Mouse (Mus musculus): ENCODE data around the gene Ube2s. TPM values are rescaled to one million over a fixed set of nuclear protein-coding genes. Genes with fewer than 3 reads are reported as not detected.
A peak's percentile ranks its signal among the peaks of the same experiment; 100 is the strongest.
"Not testable (repeated sequence)": the region's sequence is repeated elsewhere in the genome, so short reads cannot be mapped to it uniquely, and the experiment has no call there.

The Ube2s gene
- 167 and 232 TPM in 2 replicates for total RNA-seq (2015; ENCODE audit: low replicate concordance)
- 97.4 and 134 TPM in 2 replicates for total RNA-seq (2017; ENCODE audit: low replicate concordance)

DNA sequence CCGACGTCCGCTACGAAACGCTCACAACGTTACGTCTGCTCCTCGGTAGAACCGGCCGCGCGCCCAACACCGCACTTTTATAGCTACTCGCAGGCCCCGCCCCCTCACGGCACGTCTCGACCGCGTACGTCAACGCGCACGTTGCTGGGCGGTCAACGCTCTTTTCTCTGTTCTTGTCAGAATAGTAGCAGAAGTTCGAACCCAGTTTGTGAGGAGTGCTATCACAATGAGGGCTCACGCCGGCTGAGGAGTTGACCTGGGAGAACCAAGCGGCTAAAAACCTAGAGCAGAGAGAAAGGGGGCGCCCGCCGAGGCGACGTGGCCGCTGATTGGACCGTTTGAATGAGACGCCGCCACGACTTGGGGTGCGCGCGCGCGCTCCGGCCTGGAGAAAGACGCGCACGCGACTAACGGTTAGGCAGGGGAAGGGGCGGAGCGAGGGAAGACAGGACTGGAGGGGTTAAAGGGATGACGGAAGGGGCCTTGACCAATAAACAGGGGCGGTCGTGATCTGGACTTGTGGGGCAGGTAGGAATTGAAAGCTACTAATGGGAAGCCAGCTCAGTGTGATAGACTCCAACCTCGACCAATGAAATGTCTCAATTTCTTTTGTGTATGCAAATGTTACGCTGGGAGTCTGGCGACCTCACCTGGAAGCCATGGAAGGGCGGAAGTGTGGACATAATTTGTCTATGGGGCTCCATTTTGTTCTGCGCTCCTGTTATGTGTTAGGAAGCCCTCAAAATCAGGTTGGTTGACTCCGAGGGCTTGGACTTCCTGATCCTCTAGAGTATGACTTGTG lies at the start of gene Ube2s:
Ube2s (minus strand) TSS at position 288 of the 802 bp plus-strand sequence.
- peak; percentile 91 for ATAC-seq (replicated peaks; ENCODE audit: low FRiP score, poor library complexity, severe bottlenecking)

- ATAC-seq (replicated peaks; ENCODE audit: low FRiP score, poor library complexity, severe bottlenecking) = not testable (repeated sequence)
Observed at GRCm38 (mm10) chr7:4860926-4861325, 48.5 kb upstream of the Ube2s start.

GRCm38 (mm10) chr7:4859418-4859978 lies 47.1 kb upstream of the Ube2s start:
- no peak for ATAC-seq (replicated peaks; ENCODE audit: low FRiP score, poor library complexity, severe bottlenecking)

- no peak for ATAC-seq (replicated peaks; ENCODE audit: low FRiP score, poor library complexity, severe bottlenecking)
Observed at GRCm38 (mm10) chr7:4857321-4857720, 44.9 kb upstream of the Ube2s start.

DNA sequence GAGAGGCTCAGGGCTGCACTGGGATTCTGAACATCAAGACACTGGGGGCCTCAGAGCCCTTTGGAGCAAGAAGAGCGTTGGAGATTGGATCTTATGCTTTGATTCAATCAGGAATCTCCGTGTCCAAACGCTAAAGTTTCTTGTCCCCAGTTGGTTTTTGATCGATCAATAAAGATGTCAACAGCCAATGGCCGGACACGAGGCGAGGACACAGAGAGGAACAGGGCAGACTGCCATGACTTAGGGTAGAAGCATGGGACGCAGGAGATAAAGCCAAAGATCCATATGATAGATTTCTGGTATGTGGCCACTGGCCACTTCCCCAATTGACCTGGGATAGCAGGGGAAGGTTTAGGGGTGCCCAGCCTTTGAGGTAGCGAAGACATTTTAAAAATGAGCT lies 44.1 kb upstream of the Ube2s start:
- no peak for ATAC-seq (replicated peaks; ENCODE audit: low FRiP score, poor library complexity, severe bottlenecking)

GRCm38 (mm10) chr7:4853613-4854012 lies 41.2 kb upstream of the Ube2s start:
- no peak for ATAC-seq (replicated peaks; ENCODE audit: low FRiP score, poor library complexity, severe bottlenecking)

DNA sequence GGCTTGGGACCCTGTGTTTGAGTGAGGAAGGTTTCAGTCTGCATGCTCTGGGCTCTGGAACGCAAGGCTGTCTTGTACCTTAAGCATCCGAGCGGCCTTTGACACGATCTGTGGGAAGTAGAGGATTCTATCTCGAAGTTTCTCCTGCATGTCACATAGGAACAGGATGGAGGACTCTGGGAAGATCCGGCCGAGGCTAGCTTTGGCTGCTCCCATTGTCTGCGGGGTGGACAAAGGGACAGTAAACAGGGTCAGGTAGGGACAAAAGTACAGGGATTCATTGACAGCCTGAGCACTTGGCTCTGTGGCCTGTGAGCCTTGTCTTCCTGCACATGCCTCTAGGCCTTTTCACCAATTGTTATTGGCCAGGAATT lies 38.9 kb upstream of the Ube2s start:
- ATAC-seq (replicated peaks; ENCODE audit: low FRiP score, poor library complexity, severe bottlenecking) = no peak

GRCm38 (mm10) chr7:4850621-4851314 lies 38.4 kb upstream of the Ube2s start:
- ATAC-seq (replicated peaks; ENCODE audit: low FRiP score, poor library complexity, severe bottlenecking) = no peak

GRCm38 (mm10) chr7:4849372-4849771 lies 37.0 kb upstream of the Ube2s start:
- ATAC-seq (replicated peaks; ENCODE audit: low FRiP score, poor library complexity, severe bottlenecking) = no peak

GRCm38 (mm10) chr7:4844917-4845309 lies 32.5 kb upstream of the Ube2s start:
- no peak for ATAC-seq (replicated peaks; ENCODE audit: low FRiP score, poor library complexity, severe bottlenecking)

GRCm38 (mm10) chr7:4844245-4844916 lies 32.0 kb upstream of the Ube2s start, which contains the start of gene Shisa7:
TSS of gene Shisa7 (minus strand) at chr7:4844696.
- ATAC-seq (replicated peaks; ENCODE audit: low FRiP score, poor library complexity, severe bottlenecking) = no peak

DNA sequence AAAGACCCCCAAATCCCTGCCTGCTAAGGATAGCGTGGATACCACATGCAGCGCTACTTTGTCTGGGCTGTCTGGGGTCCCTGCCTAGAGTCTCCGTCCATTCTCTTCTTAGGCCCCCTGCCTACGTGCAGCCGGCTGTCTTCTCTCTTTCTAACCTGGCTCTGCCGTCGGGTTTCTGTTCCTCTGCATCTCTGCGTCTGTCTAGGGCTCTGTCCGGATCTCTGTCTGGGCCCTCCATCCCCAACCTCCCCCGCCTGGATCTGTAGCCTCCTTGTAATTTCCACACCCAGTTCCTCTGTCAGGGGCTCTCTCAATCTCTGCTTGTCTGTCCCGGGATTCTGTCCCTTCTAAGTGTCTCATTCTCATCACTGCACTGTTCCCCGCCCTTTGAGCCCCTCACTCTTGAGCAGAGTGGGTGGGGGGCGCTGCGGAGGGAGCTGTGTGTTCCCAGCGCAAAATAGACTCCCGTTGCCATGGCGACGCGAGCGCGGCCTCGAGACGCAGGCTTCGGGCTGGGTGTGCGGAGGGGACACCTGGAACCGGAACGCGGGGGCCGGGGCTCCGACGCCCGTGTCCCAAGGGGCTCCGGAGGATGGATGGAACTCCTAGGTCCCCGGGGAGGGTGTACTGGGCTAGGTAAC lies 31.3 kb upstream of the Ube2s start:
- ATAC-seq (replicated peaks; ENCODE audit: low FRiP score, poor library complexity, severe bottlenecking) = no peak

DNA sequence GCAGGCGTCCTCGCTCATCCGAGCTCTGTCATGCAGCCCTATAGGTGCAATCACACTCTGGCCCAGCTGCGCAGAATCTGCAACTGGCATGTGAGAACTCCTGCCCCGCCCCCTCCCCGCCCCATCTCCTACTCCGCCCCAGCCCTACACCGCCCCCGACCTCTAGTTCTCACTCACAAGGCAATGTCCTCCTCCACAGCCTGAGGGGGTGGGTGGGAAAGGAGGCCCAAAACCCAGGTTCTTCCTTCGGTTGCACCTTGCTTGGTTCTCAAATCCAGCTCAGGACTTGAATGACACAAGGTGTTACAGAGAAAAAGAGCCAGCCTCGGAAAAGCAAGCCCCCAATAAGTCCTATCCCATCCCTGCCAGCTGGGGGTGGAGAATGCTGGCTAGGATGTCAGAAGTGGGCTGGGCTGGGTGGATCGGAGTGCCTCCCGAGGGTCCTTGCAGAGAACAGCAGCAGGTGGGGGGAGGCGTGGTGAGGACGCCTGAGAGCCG lies 30.3 kb upstream of the Ube2s start:
- no peak for ATAC-seq (replicated peaks; ENCODE audit: low FRiP score, poor library complexity, severe bottlenecking)

GRCm38 (mm10) chr7:4842077-4842476 lies 29.7 kb upstream of the Ube2s start:
- no peak for ATAC-seq (replicated peaks; ENCODE audit: low FRiP score, poor library complexity, severe bottlenecking)

DNA sequence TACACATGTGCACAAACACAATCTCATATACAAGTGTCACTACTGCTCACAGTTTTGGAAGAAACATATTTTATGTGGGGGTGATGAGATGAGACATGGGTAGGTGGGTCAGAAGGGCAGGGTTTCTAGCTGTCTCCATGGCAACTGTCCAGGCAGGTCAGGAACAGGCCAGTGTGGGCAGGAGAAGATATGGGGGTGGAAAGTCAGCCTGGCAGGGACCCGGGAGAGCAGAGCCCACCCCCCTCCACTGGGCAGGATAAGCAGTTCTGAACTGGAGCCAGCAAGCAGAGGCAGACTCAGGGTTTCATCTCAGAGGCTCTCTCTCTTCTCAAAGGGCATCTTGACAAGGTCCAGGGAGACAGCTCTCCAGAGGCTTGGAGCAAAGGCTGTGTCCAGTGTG lies 25.2 kb upstream of the Ube2s start:
- no peak for ATAC-seq (replicated peaks; ENCODE audit: low FRiP score, poor library complexity, severe bottlenecking)

DNA sequence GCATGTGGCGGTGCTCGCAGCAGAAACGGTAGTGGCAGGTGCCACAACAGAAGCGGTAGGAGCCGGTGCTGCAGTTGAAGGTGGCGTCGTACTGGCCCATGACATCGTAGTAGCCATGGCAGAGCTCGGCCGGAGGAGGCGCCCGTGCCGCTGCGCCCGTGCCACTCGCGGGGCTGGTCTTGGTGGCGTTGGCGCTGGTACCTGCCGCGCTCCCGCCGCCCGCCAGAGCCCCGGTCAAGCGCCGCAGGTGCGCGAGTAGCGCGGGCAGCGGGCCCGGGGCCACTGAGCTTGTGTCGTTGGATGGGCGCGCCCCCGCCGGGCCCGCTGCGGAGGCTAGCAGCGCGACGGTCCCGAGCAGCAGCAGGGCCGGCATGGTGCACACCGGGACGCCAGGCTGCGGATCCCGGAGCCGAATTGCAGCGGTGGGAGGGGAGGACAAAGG lies 24.0 kb upstream of the Ube2s start:
- ATAC-seq (replicated peaks; ENCODE audit: low FRiP score, poor library complexity, severe bottlenecking) = 0 out of 2 replicates have a peak, but pooled peaks have one; percentile 33

- ATAC-seq (replicated peaks; ENCODE audit: low FRiP score, poor library complexity, severe bottlenecking) = no peak
Observed at GRCm38 (mm10) chr7:4835631-4836327, 23.4 kb upstream of the Ube2s start.

DNA sequence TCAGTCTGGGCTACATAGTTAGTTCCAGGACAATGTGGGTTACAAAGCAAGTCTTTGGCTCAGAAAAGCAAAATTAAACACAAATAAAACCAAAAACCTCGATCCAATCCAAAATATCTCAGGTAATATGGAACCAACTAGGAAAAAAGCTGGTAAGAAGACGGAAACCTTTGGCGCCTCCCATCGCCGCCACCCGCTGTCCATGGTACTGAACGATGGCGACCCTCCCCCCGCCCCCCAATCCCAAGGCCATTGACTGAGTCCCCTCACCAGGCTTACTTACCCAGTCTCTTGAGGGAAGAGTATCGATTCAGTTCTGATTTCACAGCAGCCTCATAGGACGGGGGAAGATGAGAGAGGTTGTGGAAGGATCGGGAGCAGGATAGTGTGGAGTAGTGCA lies 18.1 kb upstream of the Ube2s start:
- no peak for ATAC-seq (replicated peaks; ENCODE audit: low FRiP score, poor library complexity, severe bottlenecking)

GRCm38 (mm10) chr7:4825365-4825764 lies 13.0 kb upstream of the Ube2s start:
- no peak for ATAC-seq (replicated peaks; ENCODE audit: low FRiP score, poor library complexity, severe bottlenecking)

Measured in erythroblast, adult 5-6 weeks (primary cell).